28 mouse cellular contexts compared by ENCODE assay signal in the genomic region with DNA sequence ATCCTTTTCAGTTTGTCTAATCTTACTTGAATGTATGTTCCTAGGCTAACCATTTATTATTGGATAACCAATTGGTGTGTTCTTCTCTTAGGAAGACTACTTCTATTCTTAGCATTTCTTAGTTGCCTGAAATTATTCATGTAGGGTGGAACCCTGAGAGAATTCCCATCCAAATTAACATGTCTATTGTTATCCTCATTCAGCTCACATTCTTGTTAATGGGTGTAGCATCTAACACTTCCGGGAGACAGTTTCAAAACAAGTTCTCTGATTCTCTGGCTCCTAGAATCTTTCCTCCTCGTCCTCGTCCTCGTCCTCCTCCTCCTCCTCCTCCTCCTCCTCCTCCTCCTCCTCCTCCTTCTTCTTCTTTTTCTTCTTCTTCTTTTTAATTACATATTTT. TPM values are rescaled to one million over a fixed set of nuclear protein-coding genes. Genes with fewer than 3 reads are reported as not detected.
DNase-seq lines count a peak whose midpoint lies in the region; ATAC-seq and TF ChIP-seq lines count a peak whose summit lies in the region.
"Had no signal": no experiment of that assay in that cellular context is flagged by ENCODE, and none has a peak within 500 bp of the region (broad histone marks: within the 10 kb centered on the region; RNA-seq: fewer than 3 reads in every experiment).

No protein-coding gene starts in this region.

- H3K9ac ChIP-seq in ES-E14 (ENCODE audit: insufficient read depth, low read depth, low read length, poor library complexity, severe bottlenecking): no peak overlapping the region
- H3K9ac ChIP-seq in stomach, postnatal 0 days (ENCODE audit: low read length): no peak overlapping the region

- no peaks in the 10 kb centered on the region for H3K27me3 ChIP-seq in stomach, postnatal 0 days (ENCODE audit: control insufficient read depth, insufficient read depth, low read length)
- H3K27me3 ChIP-seq: CH12.LX, Patski had no signal

- H3K27ac ChIP-seq in ES-E14 (ENCODE audit: insufficient read depth, low read depth, low read length, poor library complexity, severe bottlenecking): no peak overlapping the region
- H3K27ac ChIP-seq in stomach, postnatal 0 days (replicated peaks): no peak overlapping the region

- H3K36me3 ChIP-seq in ES-E14 (ENCODE audit: control insufficient read depth, insufficient read depth, low read length, poor library complexity, severe bottlenecking): no peaks in the 10 kb centered on the region
- no peaks in the 10 kb centered on the region for H3K36me3 ChIP-seq in stomach, postnatal 0 days (ENCODE audit: control insufficient read depth, insufficient read depth, low read length)
- H3K36me3 ChIP-seq: G1E had no signal

- 82% methylated on average over 4 of the region's 4 CpGs for WGBS in stomach, postnatal 0 days

- ATAC-seq in stomach, postnatal 0 days (ENCODE audit: low FRiP score, low TSS enrichment): no peak
- ATAC-seq: activated CD4-positive, CD25-positive, alpha-beta regulatory T cell, adult 4 months; CD4-positive, CD25-positive, alpha-beta regulatory T cell, adult 4 months; Patski had no signal

- H3K4me2 ChIP-seq in stomach, postnatal 0 days (replicated peaks; ENCODE audit: low read depth): no peak overlapping the region

- no peak for TF ChIP-seq EP300 in stomach, postnatal 0 days (optimal IDR thresholded peaks at IDR 0.05)

- in situ Hi-C loops in ES-E14 (cut with MboI; ENCODE audit: low sequenced_read_pairs in 2 of 2, unreplicated experiment in 2 of 2): no loop called here

- peak; percentile 84 for DNase-seq in ES-CJ7 (ENCODE audit: low read depth, low spot score)
- peak; percentile 12 for DNase-seq in ES-E14 (ENCODE audit: low read depth, low spot score)
- DNase-seq in R1 (ENCODE audit: low read depth, low spot score): peak; percentile 92
- DNase-seq in ZHBTc4 (ENCODE audit: low read depth, low spot score): peak; percentile 71
- no peak for DNase-seq in gastrocnemius, postnatal 14 days
- DNase-seq in embryo, embryonic 11 days: no peak
- DNase-seq in yolk sac, embryonic 10.5 days (ENCODE audit: low spot score): no peak
- no peak for DNase-seq in stomach, postnatal 0 days (ENCODE audit: low spot score)
- DNase-seq: adrenal gland, adult 2 months; adrenal gland, adult 8-10 months; adrenal gland, postnatal 10 days; adrenal gland, postnatal 14 days; adrenal gland, postnatal 25 days; adrenal gland, postnatal 36 days; B cell, adult 2 months; cerebellum, adult 11 months; cerebellum, adult 11-12 months; cerebellum, adult 18-20 months; cerebellum, adult 2 months; cerebellum, adult 8-10 months; cerebellum, adult 9-10 months had no signal

- intact Hi-C loops in gastrocnemius, postnatal 14 days (cut with DNase I; ENCODE audit: low total_unique reads): no loop called here

- TF ChIP-seq CTCF in stomach, postnatal 0 days (IDR thresholded peaks at IDR 0.05; ENCODE audit: low read depth): no peak

- no peaks in the 10 kb centered on the region for H3K9me3 ChIP-seq in ES-E14 (ENCODE audit: control insufficient read depth, insufficient read depth, low read depth, low read length)
- no peaks in the 10 kb centered on the region for H3K9me3 ChIP-seq in stomach, postnatal 0 days (ENCODE audit: control insufficient read depth, low read length)
- H3K9me3 ChIP-seq: G1E had no signal

- peaks cover 0 to 7% of the 10 kb centered on the region in 2 experiments; a peak in 1 of 4 replicates for H3K4me1 ChIP-seq in ES-E14 (ENCODE audit: control insufficient read depth in 2 of 2, insufficient read depth in 2 of 2, low read length in 2 of 2, poor library complexity in 1 of 2)
- H3K4me1 ChIP-seq in stomach, postnatal 0 days (replicated peaks; ENCODE audit: control insufficient read depth, insufficient read depth): no peaks in the 10 kb centered on the region

- no peak overlapping the region for H3K4me3 ChIP-seq in ES-E14 (ENCODE audit: insufficient read depth in 1 of 2, low read depth in 1 of 2, low read length in 2 of 2, poor library complexity in 1 of 2, severe bottlenecking in 1 of 2)
- no peak overlapping the region for H3K4me3 ChIP-seq in stomach, postnatal 0 days (ENCODE audit: low read depth, low read length)

TF ChIP-seq in ES-E14, 5 proteins besides CTCF, POLR2A, EP300 and RAD21:
- TF ChIP-seq ZNF384 (IDR thresholded peaks at IDR 0.05; ENCODE audit: low read depth, low read length) (no peak), MAFK (IDR thresholded peaks at IDR 0.05; ENCODE audit: insufficient read depth, low read depth, low read length) (no peak), HCFC1 (IDR thresholded peaks at IDR 0.05; ENCODE audit: borderline replicate concordance, insufficient read depth, low read length) (no peak), CHD2 (IDR thresholded peaks at IDR 0.05; ENCODE audit: low read depth, low read length) (no peak), ZC3H11A (IDR thresholded peaks at IDR 0.05; ENCODE audit: borderline replicate concordance, low read depth, low read length) (no peak)

RNA-seq across cellular contexts. Expression of a gene that starts 10.5 kb away (rescaled TPM):
- total RNA-seq in ES-E14 (2012; rRNA removed): 1.1 and 1.5 TPM in 2 replicates
- not detected for total RNA-seq in gastrocnemius, postnatal 14 days (2021)
- polyA plus RNA-seq in stomach, postnatal 0 days (2015; fragmentation: Nextera tagmentation; extraction: Ambion mirVana): 0.08 and 0.13 TPM in 2 replicates
- total RNA-seq: CH12.LX, MEL had no signal
- polyA plus RNA-seq: activated CD4-positive, CD25-positive, alpha-beta regulatory T cell, adult 4 months; C2C12; CD4-positive, CD25-positive, alpha-beta regulatory T cell, adult 4 months; G1E; Patski had no signal

Comparison
In these comparisons a context has a peak if more than half of its experiments do, and no peak if none do; other contexts are left out.
1. DNase-seq: peak in ES-CJ7 (single experiment), ES-E14 (single experiment), R1 (single experiment) and ZHBTc4 (single experiment); none in gastrocnemius, postnatal 14 days (single experiment), embryo, embryonic 11 days (single experiment), yolk sac, embryonic 10.5 days (single experiment) and stomach, postnatal 0 days (single experiment).